Mouse (Mus musculus) forebrain, postnatal 0 days (tissue): ENCODE results near the gene Tigar. TPM values are rescaled to one million over a fixed set of nuclear protein-coding genes. Genes with fewer than 3 reads are reported as not detected.

ENCODE experiments used
- ATAC-seq: fragments of 200-750 bp; cut with Nextera tagmentation; 2 replicates; pipeline ENCODE4 v1.8.0; 2017; ENCODE audit warnings: mild to moderate bottlenecking, moderate library complexity
- DNase-seq: peaks from one replicate; pipeline ENCODE4 v3.0.0-alpha.2; 2015
- H3K27ac ChIP-seq: fragments of 300-500 bp; sonication (generic); 2 replicates; pipeline ENCODE4 v1.5.1; 2014; ENCODE audit warnings: low read depth, mild to moderate bottlenecking, antibody characterized with exemption, low read length, moderate library complexity, mixed read lengths
- H3K27me3 ChIP-seq: fragments of 300-500 bp; sonication (generic); 2 replicates; pipeline ENCODE4 v1.6.1; 2014; ENCODE audit warnings: mild to moderate bottlenecking, low read length, mixed read lengths; ENCODE audit not compliant: insufficient read depth
- H3K36me3 ChIP-seq: fragments of 300-500 bp; sonication (generic); 2 replicates; pipeline ENCODE4 v1.6.1; 2014; ENCODE audit warnings: mild to moderate bottlenecking, moderate library complexity; ENCODE audit not compliant: insufficient read depth
- H3K4me1 ChIP-seq: fragments of 300-500 bp; sonication (generic); 2 replicates; pipeline ENCODE4 v1.6.1; 2014; ENCODE audit warnings: antibody characterized with exemption; ENCODE audit not compliant: insufficient read depth
- H3K4me2 ChIP-seq: fragments of 300-500 bp; sonication (generic); 2 replicates; pipeline ENCODE4 v1.6.1; 2014; ENCODE audit warnings: low read depth, mild to moderate bottlenecking, moderate library complexity
- H3K4me3 ChIP-seq: fragments of 300-500 bp; sonication (generic); 2 replicates; pipeline ENCODE4 v1.5.1; 2014; ENCODE audit warnings: low read depth, low read length, mixed read lengths
- H3K9ac ChIP-seq: fragments of 300-500 bp; sonication (generic); 2 replicates; pipeline ENCODE4 v1.6.1; 2014; ENCODE audit warnings: mild to moderate bottlenecking
- H3K9me3 ChIP-seq: fragments of 300-500 bp; sonication (generic); 2 replicates; pipeline ENCODE4 v1.6.1; 2016; ENCODE audit warnings: low read length
- CTCF ChIP-seq: sonication (generic); IDR thresholded peaks from 2 replicates; pipeline ENCODE4 v1.5.1; 2016; ENCODE audit warnings: antibody characterized with exemption, control low read depth, low read depth
- WGBS: fragments of 180-500 bp; shearing (Covaris S2); extraction: QIAGEN DNeasy Blood & Tissue Kit; methylation state at CpG from one replicate; pipeline ENCODE4 v1.1.7; 2014; 5-methylcytosine and 5-hydroxymethylcytosine counted together
- polyA plus RNA-seq: library from polyadenylated mRNA; unstranded; fragments of >200 nt; fragmentation: Nextera tagmentation; extraction: Ambion mirVana; gene quantifications from 2 replicates; pipeline ENCODE4 v1.2.1, GENCODE M21; 2015
- total RNA-seq: library from RNA; depleted of rRNA; stranded (reverse); fragments of >200 nt; gene quantifications from 2 replicates; pipeline ENCODE4 v1.2.3, GENCODE M21; 2014; rRNA removed

Tigar gene
- total RNA-seq (8.1 and 9.3 TPM in 2 replicates), polyA plus RNA-seq (6.1 and 6.8 TPM in 2 replicates)

DNA sequence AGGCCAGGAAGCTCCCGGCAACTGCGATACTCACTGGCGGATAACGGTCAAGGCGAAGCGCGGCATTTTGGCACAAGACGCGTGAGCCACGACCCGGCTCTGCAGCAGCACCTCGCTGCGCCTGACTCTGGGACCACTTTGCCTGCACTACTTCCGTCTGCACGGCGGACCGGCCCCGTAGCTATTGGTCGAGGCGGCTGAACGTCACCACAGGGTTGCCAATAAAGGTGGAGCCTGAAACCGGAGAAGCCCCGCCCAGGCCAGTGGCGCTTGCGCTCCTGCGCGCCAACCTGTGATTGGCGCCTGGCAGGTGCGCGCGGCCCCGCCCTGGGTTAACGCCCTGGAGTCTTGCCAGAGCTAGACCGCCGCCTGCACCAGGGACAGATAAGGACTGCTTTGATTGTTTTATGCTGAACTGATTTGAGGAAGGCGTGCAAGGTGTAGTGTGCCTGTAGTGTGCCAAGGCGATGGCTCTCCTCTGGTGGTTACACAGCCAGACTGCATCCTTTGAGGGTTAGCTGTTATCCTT, at the start of gene Tigar:
Tigar (minus strand) TSS at position 156 of the 529 bp plus-strand sequence.
- Histone ChIP-seq H3K4me3 (peak within 1 kb of the TSS; percentile 67), H3K4me2 (peak within 1 kb of the TSS; percentile 74), H3K4me1 (no peaks in the 10 kb centered on the region), H3K27ac (no peak within 1 kb of the TSS), H3K9me3 (no peaks in the 10 kb centered on the region), H3K36me3 (no peaks in the 10 kb centered on the region), H3K27me3 (no peaks in the 10 kb centered on the region), H3K9ac (peak within 1 kb of the TSS; percentile 48)
- peak; percentile 95 for DNase-seq
- TF ChIP-seq CTCF: peak; percentile 30; the same call in 1 of the 2 replicates
- WGBS: under 1% methylated on average over 37 of the region's 37 CpGs
- ATAC-seq: peak; percentile 100

DNA sequence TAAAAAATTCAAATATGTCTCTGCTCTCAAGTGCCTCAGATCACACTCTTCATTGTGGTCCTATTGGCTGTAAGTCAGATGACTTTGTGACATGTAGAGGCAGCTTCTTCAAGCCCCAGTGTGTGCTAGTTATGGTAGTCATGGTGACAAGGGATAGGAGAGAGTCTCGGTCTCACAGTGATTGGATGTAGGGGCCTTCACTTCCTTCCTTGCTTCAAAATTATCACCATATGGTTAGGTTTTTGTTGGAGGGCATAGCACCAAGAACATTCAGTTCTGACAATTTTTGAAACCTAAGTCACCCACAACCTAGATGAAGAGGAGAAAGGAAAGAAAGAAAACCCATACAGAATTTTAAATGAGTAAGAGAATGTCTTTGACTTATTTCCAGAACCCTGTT, 48.0 kb upstream of the Tigar start:
- Histone ChIP-seq H3K27me3 (peaks cover 32% of the 10 kb centered on the region), H3K27ac (no peak overlapping the region), H3K4me2 (no peak overlapping the region), H3K4me3 (no peak overlapping the region), H3K36me3 (no peaks in the 10 kb centered on the region), H3K9ac (no peak overlapping the region), H3K4me1 (peaks cover 9% of the 10 kb centered on the region; the same call in 1 of the 2 replicates), H3K9me3 (no peaks in the 10 kb centered on the region)
- ATAC-seq (no peak), DNase-seq (no peak)
- no peak for TF ChIP-seq CTCF
- 47% methylated on average over 1 of the region's 1 CpGs for whole genome bisulfite sequencing

DNA sequence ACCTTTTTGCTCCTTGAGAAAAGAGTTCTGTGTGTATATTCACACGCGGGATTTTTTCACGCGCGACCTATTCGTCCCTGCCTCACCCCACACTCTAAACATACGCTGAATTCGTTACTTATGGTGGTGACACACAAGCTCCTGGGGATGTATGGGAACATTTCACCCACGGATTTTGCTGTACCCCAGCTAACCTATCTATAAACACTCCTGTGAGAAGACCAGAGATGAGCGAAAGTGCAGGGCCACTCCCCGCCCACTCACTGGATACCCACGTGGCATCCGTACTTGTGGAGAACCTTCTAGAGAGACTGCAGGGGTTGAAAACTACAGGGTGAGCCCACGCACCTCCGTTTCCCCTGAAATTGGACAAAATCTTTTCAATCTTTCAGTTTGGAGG, 46.1 kb upstream of the Tigar start:
- H3K9me3 ChIP-seq: no peaks in the 10 kb centered on the region
- WGBS: 2% methylated on average over 15 of the region's 15 CpGs
- H3K9ac ChIP-seq: 0 out of 2 replicates have a peak overlapping the region, but pooled peaks have one; percentile 18
- H3K4me1 ChIP-seq: peaks cover 17% of the 10 kb centered on the region; the same call in 1 of the 2 replicates
- H3K27me3 ChIP-seq: peaks cover 32% of the 10 kb centered on the region
- DNase-seq: peak; percentile 64
- H3K27ac ChIP-seq: no peak overlapping the region
- peak overlapping the region; percentile 36 for H3K4me3 ChIP-seq
- ATAC-seq: no peak
- peak overlapping the region; percentile 97 for H3K4me2 ChIP-seq
- no peaks in the 10 kb centered on the region for H3K36me3 ChIP-seq
- TF ChIP-seq CTCF: no peak

DNA sequence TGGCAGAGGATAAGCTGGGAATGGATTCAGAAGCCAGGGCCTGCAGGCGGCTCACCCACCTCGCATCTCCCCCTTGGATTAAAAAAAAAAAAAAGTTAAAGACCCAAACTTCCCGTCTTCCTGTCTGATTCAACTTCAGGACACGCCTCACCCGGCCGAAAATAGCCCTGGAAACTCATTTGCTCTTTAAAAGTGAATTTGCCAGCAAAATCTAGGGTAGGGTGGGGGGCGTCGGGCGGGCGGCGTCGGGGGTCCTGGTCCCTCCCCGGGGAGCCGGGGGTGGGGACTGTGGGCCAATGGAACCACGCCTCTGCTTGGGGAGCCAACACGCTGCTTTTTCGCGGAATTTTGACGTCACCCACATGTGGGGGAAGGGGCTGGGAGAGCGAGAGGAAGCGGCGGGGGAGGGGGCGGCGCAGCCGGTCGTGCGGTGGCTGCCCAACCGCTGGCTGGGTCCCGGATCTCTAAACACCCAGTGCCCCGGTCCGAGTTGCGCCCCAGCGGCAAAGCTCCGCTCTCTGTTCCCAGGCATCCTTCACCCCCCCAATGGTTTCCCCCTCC, 45.4 kb upstream of the Tigar start:
- no peak overlapping the region for H3K27ac ChIP-seq
- TF ChIP-seq CTCF: no peak
- H3K4me1 ChIP-seq: peaks cover 17% of the 10 kb centered on the region; the same call in 1 of the 2 replicates
- no peaks in the 10 kb centered on the region for H3K9me3 ChIP-seq
- H3K4me3 ChIP-seq: peak overlapping the region; percentile 36
- H3K36me3 ChIP-seq: no peaks in the 10 kb centered on the region
- ATAC-seq (no peak), DNase-seq (peak; percentile 65)
- 2% methylated on average over 30 of the region's 34 CpGs for WGBS
- H3K9ac ChIP-seq: peak overlapping the region; percentile 28; the same call in 1 of the 2 replicates
- H3K27me3 ChIP-seq: peaks cover 32% of the 10 kb centered on the region
- peak overlapping the region; percentile 97 for H3K4me2 ChIP-seq

DNA sequence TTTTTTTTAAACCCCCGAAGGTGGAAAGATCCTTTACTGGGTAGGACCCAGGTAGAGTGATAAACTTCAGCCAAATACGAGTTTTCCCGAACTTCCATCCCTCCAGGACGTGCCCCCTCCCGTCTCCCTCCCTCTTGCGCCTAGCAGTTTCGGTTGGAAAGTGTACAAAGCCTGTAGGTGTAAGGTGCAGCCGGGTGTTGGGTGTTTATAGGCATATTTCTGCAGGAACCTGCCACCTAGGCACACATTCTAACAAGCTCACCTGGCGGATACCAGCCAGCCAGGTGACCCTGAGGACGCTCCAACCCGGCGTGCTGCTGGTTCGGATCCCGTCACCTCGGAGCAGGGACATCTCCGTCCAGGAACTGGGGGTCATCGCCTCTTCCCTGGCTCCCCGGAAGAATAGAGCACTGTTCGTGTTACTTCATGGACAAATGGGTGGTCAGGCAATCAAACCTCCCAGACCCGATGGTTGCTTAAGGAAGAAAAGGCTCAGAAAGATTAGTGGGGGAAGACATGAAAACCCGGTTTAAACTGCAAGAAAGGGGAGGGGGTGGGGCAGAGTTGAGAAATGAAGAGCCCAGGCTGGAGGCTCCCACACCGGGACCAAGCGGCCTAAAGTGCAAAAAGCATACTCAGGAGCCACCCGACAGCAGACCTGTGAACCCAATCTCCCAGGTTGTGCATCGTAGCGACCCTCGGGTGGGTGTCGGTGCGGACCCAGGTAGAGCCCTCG, 44.8 kb upstream of the Tigar start:
- H3K36me3 ChIP-seq: no peaks in the 10 kb centered on the region
- H3K27me3 ChIP-seq: peaks cover 32% of the 10 kb centered on the region
- peak overlapping the region; percentile 36 for H3K4me3 ChIP-seq
- H3K27ac ChIP-seq: no peak overlapping the region; the same call in 1 of the 2 replicates
- peak overlapping the region; percentile 28; the same call in 1 of the 2 replicates for H3K9ac ChIP-seq
- no peak for DNase-seq
- ATAC-seq: no peak
- H3K4me1 ChIP-seq: peaks cover 17% of the 10 kb centered on the region; the same call in 1 of the 2 replicates
- TF ChIP-seq CTCF: no peak
- no peaks in the 10 kb centered on the region for H3K9me3 ChIP-seq
- 2% methylated on average over 30 of the region's 30 CpGs for WGBS
- H3K4me2 ChIP-seq: peak overlapping the region; percentile 97

DNA sequence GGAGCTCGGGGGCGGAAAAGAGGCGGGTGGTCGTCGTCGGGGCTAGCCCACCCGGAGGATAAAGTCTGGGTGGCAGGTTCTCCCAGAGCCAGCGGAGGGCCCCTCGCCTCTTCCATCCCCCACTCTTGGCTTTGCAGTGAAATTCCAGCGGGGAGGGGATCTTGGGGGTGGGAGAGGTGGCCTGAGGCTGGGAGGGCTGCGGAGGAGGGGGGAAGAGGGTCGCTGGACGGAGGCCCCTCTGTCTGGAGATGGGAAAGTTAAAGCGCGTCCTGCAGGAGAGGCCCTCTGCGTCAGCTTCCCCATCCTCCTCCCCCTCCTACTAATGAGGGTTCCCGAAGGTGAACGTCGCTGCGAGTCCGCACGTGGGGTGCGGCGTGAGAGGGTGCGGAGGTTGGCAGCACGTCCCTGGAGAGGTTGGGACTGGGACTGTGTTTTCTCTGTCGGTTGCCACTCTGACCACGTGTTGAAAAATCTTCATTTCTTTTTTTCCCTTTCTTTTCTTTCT, 44.0 kb upstream of the Tigar start:
- H3K36me3 ChIP-seq: no peaks in the 10 kb centered on the region
- H3K9ac ChIP-seq: peak overlapping the region; percentile 22; the same call in 1 of the 2 replicates
- peak overlapping the region; percentile 97 for H3K4me2 ChIP-seq
- H3K4me1 ChIP-seq: peaks cover 17% of the 10 kb centered on the region; the same call in 1 of the 2 replicates
- under 1% methylated on average over 27 of the region's 28 CpGs for WGBS
- DNase-seq (no peak), ATAC-seq (no peak)
- no peak for TF ChIP-seq CTCF
- peaks cover 36% of the 10 kb centered on the region for H3K27me3 ChIP-seq
- peak overlapping the region; percentile 58 for H3K4me3 ChIP-seq
- H3K27ac ChIP-seq: no peak overlapping the region
- H3K9me3 ChIP-seq: no peaks in the 10 kb centered on the region
